Mouse (Mus musculus): ENCODE results near the gene Pck2.

Pck2 gene

GRCm38 (mm10) chr14:55527940-55528339 lies 12.1 kb upstream of the Pck2 start:
- DNase-seq (ENCODE audit: low spot score): peak; percentile 58

DNA sequence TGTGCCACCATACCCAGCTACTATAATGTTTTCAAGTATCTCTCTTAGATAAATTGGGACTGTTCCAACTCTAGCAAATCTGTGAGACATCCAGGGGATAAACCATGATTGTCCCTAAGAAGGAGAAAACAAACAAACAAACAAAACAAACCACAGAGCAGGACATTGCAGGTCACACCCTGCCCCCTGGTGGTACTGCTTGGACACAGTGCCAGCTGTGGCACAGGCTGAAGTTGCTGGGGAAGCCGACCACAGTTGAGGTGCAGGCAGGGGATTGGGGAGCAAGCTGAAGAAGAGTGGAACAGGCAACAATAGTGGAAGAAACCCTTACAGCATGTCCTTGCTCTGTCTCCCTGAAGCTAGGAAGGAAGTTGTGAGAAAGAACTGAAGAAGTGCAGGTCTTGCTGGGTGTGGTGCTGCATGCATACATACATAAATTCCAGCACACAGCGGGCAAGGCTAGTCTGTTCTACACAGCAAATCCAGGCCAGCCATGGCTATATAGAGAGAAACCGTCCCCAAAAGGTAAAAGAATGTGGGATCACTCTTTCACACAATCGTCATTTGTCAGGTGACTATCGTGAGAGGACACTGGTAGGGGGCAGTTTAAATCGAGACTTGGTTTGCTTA lies 3.8 kb upstream of the Pck2 start:
- peak; percentile 42 for DNase-seq (ENCODE audit: low spot score)

- DNase-seq (ENCODE audit: low spot score): peak; percentile 58
Measured at GRCm38 (mm10) chr14:55540787-55541321, 788 bp downstream of the Pck2 start.

- DNase-seq (ENCODE audit: low spot score): no peak
Measured at GRCm38 (mm10) chr14:55542268-55542667, 2.2 kb downstream of the Pck2 start.

- no peak for DNase-seq (ENCODE audit: low spot score)
Measured at GRCm38 (mm10) chr14:55544334-55544733, 4.3 kb downstream of the Pck2 start.

DNA sequence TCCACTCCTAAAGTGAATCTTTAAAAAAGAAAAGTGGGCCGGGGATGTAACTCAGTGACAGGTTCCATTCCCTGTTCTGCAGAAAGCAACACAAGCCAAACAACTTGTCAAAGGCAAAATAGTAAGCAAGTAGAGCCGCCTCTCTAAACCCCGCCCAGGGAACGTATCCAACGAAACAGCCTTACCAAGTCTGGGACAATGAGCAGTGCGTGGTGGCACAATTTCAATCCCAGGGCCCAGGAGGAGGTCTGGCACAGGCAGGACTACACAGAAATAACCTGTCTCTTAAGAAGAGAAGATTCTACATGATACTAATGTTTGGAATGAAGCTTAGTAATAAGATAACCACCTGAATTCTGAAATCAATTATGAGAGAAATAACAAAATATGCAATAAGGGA lies 10.1 kb downstream of the Pck2 start:
- DNase-seq (ENCODE audit: low spot score): no peak

DNA sequence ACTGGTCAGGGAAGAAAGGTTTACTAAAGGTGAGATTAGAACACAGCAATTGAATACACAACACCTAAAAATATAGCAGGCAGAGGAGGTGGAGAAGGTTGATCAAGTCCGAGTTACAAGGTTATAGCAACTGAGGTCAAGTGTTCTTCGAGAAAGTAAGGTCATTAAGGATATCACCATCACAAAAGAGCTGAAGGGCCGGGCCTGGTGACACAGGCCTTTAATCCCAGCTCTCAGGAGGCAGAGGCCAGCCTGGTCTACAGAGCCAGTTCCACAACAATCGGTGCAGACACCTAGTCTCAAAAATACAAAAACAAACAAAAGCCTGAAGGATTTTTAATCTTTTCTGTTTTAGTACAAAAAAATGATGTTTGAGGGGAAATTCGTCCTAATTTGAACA lies 11.3 kb downstream of the Pck2 start:
- no peak for DNase-seq (ENCODE audit: low spot score)

GRCm38 (mm10) chr14:55551794-55552193 lies 11.7 kb downstream of the Pck2 start:
- DNase-seq (ENCODE audit: low spot score): no peak

GRCm38 (mm10) chr14:55554635-55555034 lies 14.6 kb downstream of the Pck2 start:
- no peak for DNase-seq (ENCODE audit: low spot score)

DNA sequence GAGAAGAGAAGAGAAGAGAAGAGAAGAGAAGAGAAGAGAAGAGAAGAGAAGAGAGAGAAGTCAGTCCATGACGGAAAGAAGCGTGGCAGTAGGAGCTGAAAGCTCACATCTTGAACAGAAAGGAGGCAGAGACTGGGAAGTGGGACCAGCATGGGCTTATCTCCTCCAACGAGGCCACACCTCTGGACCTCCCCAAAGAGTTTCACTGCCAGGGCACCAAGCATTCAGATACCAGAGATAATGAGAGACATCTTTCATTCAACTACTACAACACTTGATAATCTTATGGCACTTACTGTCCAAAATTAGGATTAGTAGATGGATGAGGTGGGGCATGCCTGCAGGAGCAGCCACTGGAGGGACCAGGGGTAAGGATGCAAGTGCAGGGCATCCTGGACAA lies 15.7 kb downstream of the Pck2 start:
- DNase-seq (ENCODE audit: low spot score): no peak

GRCm38 (mm10) chr14:55557003-55557402 lies 16.9 kb downstream of the Pck2 start:
- peak; percentile 70 for DNase-seq (ENCODE audit: low spot score)

DNA sequence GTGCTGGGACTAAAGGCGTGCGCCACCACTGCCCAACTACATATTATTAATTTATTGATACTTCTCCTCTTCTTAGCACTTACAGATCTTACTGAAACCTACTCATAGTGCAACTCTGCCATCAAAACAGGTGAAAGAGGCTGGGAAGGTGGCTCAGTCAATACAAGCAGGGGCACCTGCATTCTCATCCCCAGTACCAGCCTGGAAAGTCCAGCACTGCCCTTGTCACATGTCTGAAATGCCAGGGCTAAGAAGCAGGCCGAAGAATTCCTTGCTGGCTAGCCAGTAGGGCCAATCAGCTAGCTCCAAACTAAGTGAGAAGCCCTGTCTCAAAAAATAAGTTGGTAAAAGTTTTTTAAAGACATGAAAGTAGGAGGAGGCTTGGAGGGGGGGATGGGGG lies 17.5 kb downstream of the Pck2 start:
- no peak for DNase-seq (ENCODE audit: low spot score)

DNA sequence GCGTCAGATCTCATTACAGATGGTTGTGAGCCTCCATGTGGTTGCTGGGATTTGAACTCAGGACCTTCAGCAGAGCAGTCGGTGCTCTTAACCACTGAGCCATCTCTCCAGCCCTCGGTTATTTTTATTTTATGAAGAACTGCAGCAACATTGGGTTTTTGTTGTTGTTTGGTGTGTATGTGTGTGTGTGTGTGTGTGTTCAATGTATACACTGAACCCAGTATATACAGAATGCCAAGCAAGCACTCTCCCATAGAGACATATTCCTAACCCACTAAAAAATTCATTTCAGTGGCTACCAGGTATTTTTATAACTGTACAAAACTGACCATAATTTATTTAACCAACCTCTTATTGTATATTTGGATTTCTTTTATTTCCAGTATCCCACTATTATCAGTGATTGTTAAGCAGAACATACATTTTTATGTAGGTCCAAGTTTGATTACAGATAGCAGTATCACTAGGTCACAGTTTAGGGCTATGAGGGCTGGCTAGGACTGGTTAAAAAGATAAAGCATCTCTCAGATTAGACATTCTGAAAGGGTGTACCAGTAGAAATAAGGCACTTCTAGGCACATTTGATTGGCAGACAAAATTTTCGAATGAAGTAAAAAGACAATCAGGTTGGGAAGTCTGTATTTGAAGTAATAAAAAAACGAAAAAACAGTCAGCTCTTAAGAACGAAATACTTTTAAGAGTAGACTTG lies 18.8 kb downstream of the Pck2 start:
- peak; percentile 78 for DNase-seq (ENCODE audit: low spot score)

DNA sequence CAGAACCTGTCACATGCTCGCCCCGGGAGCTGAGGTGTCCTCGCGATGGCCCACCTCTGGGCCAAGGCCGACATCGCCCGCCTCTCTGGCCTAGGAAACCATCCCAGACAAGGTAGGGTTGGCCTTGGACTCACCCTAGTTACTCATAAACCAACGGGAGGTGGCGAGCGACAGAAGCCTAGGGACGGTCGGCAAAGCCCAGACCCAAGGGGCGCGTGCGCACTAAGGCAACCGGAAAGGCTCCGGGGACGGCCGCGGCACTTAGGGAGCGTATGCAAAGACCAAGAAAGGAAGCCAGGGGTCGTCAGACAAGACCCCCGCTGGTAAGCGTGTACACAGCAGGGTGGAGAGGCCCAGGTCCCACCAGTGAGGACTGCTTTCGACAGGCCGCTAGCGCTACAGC lies 19.7 kb downstream of the Pck2 start, which contains the start of gene Dcaf11:
Gene Dcaf11, plus strand, starts transcription at position 208 of the 403 bp plus-strand sequence.
- DNase-seq (ENCODE audit: low spot score): peak; percentile 87

DNA sequence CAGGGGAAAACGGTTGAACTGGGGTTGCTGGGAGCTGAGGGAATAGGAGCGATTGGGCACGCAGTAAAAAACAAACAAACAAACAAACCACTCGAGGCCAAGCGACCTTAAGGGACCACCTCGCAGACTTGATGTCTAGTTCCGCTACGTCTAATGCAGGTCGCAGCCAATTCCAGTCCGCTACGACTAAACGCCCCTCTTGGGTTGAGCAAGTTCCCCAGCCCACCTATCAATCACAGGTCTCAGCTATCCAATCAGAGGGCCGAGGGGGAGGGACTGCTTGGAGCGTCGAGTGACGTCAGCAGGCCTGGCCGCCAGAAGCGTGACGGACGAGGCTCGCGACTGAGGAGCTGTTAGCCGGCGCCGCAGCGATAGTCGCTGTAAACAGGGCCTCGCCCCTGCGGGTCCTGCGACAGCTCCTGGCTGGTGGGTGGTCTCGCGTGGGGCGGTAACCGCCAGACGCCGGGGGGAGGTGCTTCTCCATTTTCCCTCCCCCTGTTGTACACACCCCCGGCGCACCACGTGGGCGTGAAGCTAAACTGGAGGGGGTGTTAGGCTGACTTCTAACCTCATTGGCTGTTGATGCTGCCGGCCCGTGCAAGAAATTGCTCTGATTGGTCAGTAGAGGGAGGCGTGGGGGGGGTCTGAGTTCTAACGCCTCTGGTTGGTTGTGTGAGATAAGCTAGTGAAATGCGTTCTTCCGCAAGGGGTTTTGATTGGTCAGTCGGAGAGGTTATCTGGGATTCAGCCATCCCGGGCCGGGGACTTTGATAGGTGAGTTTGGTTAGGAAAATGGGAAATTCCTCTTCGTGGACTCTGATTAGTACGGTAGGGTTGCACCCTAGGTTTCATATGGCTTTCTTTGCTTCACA lies 20.4 kb downstream of the Pck2 start, which contains the start of gene A730061H03Rik:
Gene A730061H03Rik, minus strand, starts transcription at position 205 of the 872 bp plus-strand sequence.
- peak; percentile 98 for DNase-seq (ENCODE audit: low spot score)

DNA sequence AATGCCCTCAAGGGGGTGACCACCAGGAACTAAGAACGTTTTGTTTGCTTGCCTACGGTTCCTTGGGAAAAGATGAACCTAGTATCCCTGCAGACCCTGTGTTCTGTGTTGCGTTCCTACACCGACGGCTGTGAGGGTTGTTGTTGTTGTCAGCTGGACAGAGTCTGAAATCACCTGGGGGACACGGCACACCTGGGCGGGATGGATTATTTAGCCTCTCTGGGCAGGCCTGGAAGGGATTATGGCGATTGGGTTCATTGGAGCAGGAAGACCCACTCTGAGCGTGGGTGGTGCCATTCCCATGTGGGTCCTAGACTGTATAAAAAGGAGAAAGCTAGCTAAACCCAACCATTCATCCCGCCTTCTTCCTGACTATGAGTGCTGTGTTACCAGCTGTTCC lies 21.8 kb downstream of the Pck2 start:
- no peak for DNase-seq (ENCODE audit: low spot score)

DNA sequence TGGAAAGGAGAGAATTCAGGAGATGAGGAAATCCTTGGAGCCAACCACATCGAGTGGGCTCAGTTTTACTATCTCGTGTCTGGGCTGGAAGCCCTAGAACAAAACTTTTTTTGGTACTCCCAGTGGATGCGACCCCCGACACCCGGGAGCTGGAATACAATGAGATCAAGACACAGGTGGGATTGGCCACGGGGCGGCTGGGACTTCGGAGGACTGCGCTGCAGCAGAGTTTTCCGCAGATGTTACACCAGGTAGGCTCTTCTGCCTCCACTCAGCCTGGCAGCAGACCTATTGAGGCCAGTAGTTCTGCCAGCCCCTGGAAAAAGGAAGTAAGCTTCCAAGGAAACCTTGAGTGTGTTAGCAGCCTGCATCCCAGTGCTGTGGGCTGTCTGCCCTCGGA lies 23.2 kb downstream of the Pck2 start:
- DNase-seq (ENCODE audit: low spot score): no peak

DNA sequence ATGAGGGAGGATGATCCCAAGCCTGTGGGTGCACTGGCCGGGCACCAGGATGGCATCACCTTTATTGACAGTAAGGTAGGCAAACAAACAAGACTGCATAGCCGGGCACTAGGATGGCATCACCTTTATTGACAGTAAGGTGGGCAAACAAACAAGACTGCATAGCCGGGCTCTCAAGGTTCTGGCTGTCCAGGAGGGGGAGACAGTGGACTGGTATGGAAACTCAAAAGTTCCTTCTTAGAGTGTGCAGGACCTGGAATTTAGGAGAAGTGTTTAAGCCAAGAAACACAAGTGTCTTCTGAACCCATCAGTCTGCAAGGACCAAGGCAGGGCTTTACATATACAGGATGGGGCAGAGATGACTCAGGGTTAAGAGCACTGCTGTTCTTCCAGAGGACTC lies 25.7 kb downstream of the Pck2 start:
- no peak for DNase-seq (ENCODE audit: low spot score)

- no peak for DNase-seq (ENCODE audit: low spot score)
Measured at GRCm38 (mm10) chr14:55567496-55567895, 27.4 kb downstream of the Pck2 start.

DNA sequence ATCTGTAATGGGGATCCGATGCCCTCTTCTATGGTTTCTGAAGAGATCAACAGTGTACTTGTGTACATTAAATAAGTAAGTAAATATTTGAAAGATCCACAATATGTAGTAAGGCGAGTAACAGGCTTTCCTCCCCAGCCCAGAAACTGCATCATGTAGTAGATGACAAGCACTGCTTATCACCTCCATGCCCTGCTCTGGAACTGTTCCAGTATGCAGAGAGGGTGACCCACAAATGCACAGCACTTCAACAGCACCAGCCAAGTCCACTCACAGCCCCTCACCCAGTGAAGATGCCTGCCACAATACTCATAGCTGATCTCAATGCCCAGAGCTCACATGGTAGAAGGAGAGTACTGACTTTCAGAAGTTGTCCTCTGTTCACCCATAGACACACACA lies 30.5 kb downstream of the Pck2 start:
- DNase-seq (ENCODE audit: low spot score): no peak

- DNase-seq (ENCODE audit: low spot score): no peak
Measured at GRCm38 (mm10) chr14:55571760-55572159, 31.7 kb downstream of the Pck2 start.

- DNase-seq (ENCODE audit: low spot score): no peak
Measured at GRCm38 (mm10) chr14:55575302-55575701, 35.2 kb downstream of the Pck2 start, which contains the start of gene Fitm1. Gene Fitm1, plus strand, starts transcription at chr14:55575617.
